Mouse (Mus musculus) kidney, postnatal 36 days (tissue): ENCODE measurements at regions not wholly inside any gene's neighbourhood (a gene's known extent, or its start where the extent isn't known, plus 50 kb on each side); places are given as distances from the start of the nearest gene placed in this dataset.
A peak's percentile ranks its signal among the peaks of the same experiment; 100 is the strongest.
"Not testable (repeated sequence)": the region's sequence is repeated elsewhere in the genome, so short reads cannot be mapped to it uniquely, and the experiment has no call there.

Source experiments
- DNase-seq, 2 experiments: peaks; one replicate each; pipeline ENCODE4 v3.0.0; 2021 to 2022; ENCODE audit warnings: mixed read lengths in 2 of 2

DNA sequence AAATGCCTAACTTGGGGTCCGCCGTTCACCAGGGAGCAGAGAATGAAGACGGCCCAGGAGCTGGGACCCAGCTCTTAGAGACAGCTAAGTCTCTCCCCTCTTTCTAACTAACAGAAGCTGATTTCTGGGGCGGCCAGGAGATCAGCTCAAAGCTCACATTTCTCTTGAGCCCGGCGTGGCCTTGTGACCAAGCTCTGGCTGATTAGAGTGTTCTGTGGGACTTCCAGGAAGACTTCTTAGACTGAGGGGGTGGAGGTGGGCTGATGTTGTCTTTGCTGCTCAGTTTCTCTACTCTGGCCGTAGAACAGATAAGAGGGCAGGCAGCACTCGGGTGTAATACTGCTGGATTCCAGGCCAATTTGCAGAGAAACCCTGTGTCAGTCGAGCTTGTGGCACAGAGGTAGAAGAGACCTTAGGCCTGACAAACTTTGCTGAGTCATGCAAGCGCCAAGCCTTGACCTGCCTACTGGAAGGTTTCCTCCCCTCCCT is 96.5 kb upstream of the Map3k1 start:
- DNase-seq, result peak; percentile 55 to 65

DNA sequence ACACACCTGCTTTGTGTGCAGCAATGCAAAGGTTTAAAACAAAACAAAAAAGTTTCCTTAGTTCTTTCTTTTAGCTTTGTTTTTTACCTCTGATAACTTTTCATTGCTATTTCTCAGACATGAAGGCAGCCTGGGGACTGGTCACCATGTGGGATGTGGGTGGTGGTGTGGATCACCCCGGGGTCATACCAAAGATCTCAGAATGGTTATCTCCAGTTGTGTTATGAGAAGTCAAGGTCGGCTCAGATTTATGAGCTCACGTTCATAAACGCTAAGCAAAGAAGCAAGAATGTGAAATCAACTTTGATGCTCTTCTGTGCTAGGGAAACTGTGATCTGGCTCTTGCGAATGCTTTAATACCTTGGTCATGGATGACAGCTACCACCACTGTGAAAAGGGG is 102.3 kb upstream of the Map3k1 start:
- DNase-seq, result no peak

DNA sequence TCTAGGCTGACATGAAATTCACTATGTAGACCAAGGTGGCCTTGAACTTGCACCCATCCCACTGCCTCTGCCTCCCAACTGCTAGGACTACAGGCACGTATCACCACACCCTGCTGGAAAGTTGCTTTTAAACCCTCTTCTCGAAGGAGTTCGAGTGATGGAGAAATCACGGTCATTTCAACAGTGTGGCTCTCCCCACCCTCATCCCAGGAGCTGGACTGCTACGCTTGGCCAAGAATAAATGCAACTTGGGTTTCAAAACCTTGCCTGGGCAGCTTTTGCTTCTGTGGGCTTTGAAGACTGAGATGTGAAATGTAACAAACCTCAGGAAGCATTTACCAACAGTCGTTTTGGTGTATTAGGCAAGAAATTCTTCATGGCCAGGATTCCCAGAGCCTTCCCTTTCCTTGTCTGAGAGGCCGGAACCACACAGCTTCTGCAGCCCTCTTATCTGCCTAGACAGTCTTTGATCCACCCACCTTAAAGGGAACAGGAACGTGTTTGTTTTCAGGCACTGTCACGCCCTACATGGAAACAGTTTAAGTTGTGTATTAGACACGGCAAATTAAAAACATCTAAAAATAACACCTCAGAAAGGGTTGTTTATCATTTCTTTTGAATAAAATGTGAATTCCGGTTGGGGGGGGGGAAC is 103.0 kb upstream of the Map3k1 start:
- no peak for DNase-seq

DNA sequence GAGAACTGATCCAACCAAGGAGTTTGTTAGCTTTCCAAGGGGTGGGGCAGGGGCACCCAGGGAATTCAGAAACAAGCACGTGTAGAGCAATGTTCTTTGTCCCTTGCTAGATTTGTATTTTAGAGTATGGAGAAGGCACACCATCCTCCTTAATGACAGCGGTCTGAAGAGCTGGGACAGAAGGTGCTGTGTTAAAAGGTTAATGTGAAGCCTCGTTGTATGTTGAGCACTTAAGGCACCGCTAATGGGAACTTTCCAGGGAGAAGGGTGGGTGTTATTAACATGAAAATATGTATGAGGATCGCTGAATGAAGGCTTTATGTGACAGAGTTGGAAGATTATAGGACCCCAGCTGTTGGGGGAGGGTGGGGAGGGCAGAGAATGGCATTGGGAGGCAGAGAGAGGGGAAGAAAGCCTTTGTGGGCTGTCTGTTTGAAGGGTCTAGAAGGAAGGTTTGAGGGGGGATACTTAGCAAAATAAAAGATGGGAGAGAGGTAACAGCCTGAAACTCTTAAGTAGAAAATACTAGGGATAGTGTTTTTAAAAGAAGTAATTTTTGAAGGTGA is 105.6 kb upstream of the Map3k1 start:
- DNase-seq, result no peak

DNA sequence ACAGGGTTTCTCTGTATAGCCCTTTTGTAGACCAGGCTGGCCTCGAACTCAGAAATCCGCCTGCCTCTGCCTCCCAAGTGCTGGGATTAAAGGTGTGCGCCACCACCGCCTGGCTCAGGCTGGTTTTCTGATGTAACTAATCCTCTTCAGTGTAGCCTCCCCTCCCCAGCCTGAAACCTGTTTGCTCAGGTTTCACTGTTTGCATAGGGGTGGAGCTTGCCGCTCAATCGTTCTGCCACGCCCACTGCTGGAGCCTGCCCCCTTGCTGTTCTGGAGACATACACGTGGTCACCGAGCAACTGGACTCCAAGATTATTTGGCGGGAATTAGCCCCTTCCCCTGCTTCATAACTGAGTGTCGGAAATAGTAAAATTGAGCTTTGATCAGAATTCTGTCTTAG is 110.6 kb upstream of the Map3k1 start:
- not testable (repeated sequence) for DNase-seq

DNA sequence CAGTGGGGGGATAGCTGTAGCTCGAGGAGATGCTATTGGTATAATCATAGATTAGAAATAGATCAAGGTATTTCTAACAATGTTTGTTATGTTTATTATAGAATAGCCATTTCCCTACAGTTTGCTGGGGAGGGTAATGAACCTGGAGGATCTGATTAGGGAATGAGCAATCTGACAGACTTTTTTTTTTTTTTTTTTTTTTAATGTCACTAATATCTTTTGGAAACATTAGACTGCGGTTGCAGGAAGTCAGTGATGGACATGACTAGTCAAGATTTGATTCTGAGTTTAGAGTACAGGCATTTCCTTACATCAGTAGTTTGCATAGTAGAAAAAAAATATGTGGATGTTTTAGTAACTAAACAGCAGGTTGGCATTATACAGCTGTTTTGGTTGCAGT is 111.7 kb upstream of the Map3k1 start:
- DNase-seq, result no peak

DNA sequence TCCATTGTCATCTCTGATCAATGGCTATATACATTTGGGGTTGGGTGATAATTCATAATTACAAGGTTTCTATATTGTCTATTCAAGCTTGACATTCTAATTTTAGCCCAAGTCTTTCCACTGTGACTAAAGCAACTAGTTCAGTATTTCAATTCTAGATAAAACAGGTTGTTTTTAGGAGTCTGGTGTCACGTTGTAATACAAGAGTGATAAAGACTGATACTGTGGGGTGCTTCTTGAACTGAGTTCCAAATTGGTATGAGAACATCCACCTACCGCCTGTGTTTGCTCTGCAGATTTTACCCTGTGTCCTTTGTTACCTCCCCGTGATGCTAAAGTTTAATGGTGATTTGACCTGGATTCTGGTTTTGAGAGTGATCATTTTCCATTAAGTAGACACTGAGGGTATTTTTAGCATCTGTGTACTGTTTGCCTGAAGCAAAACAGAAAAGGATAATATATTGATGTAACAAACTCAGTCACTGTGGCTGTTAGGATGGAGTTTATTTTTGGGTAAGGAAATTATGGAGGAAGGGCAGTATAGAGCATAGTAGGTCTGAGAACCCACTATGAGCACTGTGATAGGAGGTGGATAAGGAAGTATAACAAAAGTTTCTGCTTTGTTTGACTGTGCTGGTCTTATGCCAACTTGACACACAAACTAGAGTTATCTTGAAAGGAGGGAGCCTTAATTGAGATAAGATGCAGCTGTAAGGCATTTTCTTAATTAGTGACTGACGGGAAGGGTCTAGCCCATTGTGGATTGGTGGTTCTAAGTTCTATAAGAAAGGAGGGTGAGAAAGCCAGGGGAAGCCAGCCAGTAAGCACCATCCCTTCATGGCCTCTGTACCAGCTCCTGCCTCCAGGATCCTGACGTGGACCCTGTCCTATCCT is 112.6 kb upstream of the Map3k1 start:
- DNase-seq, result no peak

DNA sequence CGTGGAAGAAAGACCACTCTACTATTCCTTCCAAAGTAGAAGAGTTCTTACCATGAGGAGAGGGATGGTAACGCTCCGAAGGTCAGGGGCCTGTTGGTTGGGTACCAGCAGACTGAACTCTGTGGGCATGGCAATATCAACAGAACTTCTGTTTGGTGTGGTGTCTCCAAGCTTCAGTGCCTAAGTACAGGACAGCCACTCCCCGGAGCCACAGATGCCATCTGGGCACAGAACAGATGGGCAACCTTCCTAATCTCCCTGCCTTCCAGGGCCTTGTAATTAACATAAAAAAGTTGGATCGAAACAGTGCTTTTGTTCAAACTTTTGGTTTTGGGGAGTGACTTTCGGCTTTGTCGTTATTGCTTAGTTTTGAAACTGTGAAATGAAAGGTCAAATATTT is 116.6 kb upstream of the Map3k1 start:
- DNase-seq, result no peak

DNA sequence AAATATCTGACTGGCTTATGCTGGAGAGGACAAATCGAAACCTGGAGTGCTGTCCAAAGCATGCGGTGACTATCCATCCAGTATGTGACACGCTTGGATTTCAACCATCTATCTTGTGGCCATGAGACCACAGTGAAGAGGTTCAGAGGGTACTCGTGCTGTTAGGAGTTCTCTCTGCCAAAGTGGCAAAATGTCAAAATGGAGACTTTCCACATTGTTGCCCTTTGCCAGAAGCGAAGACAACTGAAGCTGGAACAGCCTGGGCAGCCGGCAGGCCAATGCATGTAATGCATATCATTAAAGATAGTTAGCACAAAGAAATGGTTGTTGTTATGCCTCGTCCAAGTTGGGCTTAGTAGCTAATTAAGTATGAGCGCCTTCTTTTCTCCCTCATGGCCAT is 118.0 kb upstream of the Map3k1 start:
- DNase-seq, result no peak

DNA sequence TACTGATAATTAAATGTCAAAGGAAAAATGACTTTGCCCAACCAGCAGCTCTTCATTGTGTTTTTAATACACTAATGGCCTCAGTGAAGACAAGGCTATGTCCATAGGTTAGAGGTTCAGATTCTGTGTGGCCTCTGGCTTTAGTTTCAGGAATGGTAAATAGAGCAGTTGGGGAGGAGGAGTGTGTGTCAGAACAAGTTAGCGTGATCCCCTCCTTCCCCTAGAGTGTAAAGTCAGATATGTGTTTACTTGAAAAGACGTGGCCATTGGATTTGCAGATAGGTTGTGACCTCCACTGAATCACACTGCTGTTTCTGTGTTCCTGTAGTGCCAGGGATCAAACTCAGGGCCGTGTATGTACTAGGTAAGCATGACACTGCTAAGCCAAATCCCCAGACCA is 118.7 kb upstream of the Map3k1 start:
- no peak for DNase-seq

DNA sequence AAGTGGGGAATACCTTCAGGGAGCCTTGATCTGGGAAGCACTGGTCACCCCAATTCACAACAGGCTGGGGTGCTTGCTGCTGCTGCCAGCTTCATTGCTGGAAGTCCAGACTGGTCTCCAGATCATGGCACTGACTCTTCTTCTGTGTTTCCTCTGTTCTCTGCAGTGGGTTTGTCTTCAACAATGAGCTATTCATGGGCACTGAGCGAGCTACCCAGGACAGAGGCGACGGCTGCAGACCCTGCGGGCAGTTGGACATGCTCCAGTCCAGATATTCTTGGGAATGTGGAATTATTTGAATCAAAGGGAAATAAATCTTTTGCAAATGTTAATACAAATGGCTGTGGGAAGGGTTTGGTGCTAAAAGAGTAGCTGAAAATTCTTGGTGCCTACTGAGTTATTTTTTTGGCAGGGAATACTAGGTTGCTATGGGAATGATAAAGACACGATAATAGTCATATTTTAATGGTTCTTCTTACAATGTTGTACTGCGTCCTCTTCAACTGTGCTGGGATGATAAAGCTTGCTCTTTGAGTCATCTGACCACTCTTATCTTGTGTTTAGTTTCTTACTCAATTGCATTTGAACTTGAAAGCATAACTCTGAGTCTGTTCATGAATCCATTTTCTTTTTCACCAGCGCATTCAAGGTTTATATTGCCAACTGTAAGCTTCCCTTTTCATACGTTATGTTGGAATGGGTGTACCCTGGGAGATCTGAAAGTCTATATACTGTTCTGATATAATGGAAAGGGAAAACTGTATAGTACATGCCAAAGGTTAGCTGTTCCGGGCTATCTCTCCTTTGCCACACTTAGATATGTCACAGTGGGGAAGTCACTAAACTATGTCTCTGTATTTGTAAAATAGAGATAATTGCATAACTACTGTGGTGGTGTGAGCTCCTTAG is 120.1 kb upstream of the Map3k1 start:
- no peak for DNase-seq

DNA sequence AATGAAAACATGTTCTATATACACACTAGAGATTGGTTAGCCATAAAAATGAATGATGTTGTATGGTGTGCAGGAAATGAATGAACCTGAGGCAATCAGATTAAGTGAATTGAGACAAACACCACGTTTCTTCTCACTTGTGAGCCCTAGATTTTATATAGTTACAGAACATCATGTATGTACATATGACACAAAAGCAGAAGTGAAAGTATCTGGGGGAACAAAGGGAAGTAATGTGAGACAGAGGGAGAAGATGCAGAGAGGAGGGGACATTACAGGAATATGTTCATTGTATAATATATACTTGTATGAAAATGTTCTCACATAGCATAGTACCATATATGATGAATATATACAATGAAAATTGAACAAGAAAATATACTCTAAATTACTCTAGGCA is 121.1 kb upstream of the Map3k1 start:
- no peak for DNase-seq

DNA sequence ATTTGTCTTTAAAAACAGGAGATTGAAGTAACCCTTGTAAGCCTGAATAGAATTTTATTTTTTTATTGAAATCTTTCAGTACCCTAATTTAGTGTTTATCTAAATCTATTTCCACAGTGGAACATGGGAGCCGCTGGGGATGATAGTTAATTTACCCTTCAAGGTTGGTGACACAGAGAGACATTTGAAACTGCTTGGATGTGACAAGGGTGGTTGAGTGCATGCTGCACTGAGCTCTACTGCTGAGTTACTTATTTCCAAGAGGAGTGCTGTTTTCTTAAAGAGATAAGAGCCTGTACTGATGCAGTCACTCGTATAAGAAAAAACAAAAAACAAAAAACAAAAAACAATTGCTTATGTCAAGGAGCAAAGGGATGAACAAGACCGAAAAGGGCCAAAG is 123.7 kb upstream of the Map3k1 start:
- peak in 1 of 2 experiments; percentile 25 for DNase-seq

DNA sequence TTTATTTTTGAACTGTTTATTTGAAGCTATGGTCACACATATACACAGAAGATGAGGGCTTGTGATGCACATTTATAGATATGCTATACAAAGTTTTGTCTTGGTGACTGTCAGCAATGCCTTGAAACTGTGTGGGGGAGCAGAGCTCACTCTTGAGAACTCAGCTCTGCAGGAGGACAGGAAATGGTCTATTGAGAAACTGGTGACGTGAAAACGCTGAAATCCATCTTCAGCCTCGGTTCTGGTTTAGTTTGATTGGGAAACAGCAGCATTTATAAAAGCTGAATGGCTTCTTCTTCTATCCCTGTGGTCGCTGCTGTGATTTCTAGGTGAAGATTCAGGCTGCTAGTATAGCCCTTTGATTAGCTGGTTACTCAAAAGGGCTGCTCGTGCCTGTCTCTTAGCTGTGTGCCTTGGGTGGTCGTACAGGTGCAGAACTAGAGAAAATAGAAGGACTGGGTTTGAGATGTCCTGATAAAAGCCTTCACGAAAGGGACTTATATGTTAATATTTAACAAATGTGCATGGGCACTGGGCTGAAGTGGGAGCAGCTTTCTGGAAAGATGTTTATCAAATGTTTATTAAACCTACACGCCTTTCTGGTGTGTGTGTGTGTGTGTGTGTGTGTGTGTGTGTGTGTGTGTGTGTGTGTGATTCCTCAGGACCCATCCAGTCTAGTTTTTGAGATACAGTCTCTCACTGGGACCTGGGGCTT is 124.9 kb upstream of the Map3k1 start:
- DNase-seq, result peak; percentile 27 to 29

DNA sequence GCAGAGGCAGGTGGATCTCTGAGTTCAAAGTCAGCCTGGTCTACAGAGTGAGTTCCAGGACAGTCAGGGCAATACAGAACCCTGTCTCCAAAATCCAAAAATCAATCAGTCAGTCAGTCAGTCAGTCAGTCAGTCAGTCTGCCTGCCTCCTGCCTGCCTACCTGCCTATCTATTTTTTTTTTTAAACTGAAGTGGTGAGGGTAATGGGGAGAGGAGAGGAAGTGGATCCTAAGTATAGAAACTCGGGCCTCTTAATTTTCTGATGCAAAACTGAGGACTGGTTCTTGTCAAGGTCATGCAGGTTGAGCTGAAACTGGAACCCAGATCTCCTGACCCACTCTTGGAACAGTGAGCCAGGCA is 126.9 kb upstream of the Map3k1 start:
- no peak for DNase-seq

DNA sequence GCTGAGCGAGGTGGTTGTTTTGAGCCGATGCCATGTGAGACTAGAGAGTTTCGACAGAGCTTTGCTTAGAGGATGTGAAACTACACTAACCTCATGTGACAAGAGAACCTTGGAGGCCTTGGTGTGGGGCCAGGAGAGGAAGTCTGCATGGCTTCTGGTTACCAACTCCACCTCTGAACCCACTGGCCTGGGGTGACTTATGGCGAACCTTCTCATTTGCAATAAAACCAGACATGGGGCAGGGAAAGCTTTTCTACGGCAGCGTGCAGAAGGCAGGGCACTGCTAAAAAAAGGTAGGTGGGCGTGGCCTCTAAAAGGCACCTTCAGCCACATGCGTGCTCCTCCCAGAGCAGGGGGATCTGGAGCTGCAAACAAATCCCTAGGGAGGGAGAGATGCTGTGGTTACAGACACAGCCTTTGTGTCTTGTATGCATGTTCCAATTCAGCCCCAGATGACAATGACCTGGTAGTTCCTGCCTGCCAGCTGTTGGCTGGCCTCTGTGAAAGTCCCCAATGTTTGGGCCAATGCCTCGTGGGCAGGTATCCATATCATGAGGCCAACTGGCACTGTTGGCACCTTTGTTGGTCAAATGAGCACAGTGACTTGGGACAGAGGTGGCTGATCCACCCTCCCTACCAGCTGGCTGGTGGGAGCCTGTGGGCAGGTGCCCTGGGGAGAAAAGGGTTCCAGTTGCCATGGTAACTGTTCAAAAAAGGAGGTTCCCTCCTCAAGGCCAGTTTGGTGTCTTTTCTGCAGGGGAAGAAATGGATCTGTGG is 127.5 kb upstream of the Map3k1 start:
- peak; percentile 75 for DNase-seq

DNA sequence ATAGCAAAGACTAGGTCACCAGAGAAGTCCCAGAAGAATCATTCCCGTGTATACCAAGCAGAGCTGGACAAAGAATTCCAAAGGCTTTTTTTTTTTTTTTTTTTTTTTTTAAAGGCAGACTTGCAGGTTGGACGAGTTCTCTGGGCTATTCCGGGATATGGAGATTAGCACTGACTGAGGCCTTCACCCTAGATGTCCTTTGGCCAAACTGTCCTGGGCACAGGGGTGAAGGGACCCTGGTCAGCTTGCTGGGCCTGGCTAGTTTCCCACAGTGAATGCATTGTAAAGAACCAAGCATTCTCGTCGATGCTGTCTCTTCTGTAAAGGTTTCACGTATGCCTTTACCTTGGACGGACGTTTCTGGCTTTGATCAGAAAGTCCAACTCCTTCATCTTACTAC is 128.2 kb upstream of the Map3k1 start:
- peak; percentile 18 to 33 for DNase-seq

DNA sequence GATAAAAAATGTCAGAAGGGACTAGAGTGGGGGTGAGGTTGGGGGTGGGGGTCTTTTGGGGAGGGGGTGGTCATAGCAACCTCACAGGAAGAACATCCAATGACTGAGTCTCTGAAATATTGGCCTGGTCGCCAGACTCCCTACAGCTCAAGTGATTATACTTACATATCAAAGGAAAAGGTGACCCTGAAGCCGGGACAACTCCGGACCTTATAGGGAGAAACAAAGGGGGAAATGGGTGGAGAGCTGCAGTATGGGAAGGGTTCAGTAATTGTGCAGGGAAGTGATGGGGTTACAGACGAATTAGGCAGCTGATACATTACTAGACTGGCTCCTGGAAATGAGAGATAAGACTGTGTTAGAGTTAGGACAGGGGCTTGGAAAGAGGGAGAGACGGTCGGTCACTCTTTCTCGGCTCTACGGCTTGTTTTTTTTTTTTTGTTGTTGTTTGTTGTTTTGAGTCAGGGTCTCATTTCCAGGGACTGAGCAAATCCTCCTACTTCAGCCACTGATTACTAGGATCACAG is 130.2 kb upstream of the Map3k1 start:
- DNase-seq, result no peak

DNA sequence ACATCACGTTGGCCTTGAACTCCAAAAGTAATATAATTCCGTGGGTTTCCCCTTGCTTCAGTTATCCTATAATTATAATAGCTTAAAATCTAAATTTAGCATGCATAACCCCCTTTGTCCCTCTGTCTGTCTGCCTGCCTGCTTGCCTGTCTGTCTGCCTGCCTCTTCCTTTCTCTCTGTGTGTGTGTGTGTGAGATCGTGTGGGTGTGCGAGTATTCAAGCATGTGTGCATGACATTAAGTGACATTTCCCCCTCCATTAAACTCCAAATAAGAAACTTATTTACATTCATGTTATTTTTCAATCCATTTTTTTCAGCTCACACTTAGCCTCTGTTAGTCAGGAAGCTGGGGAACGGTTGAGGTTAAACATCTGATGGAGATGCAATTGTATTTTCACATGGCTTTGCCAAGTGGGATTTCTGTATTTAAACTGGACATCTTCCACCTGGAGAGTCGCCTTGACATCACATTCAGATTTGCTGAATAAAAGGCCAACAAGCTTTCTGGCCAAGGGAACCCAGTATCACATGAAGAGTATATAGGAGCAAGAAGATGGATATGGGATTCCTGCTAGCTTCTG is 130.8 kb upstream of the Map3k1 start:
- DNase-seq, result no peak

DNA sequence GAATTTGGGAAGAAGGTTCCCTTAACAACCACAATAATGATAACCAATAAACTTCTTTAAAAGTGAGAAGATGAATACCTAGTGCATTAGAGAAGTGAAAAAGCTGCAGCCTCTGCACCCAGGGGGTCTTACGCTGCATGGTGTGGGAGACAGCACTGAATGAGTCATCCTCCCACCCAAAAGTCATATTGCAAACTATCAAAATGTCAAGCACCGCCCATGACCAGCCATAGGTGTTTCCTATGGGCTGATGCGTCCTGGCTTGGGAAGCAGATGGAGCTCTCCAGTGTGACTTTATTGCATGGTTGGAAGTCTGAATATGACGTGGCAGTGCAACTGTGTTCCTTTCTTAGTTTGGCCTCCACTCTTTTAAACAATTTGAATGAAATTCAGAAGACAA is 131.5 kb upstream of the Map3k1 start:
- no peak for DNase-seq
